Mouse (Mus musculus): ENCODE measurements at regions not wholly inside any gene's neighbourhood (a gene's known extent, or its start where the extent isn't known, plus 50 kb on each side); places are given as distances from the start of the nearest gene placed in this dataset.
"Not testable (repeated sequence)": the region's sequence is repeated elsewhere in the genome, so short reads cannot be mapped to it uniquely, and the experiment has no call there.

DNA sequence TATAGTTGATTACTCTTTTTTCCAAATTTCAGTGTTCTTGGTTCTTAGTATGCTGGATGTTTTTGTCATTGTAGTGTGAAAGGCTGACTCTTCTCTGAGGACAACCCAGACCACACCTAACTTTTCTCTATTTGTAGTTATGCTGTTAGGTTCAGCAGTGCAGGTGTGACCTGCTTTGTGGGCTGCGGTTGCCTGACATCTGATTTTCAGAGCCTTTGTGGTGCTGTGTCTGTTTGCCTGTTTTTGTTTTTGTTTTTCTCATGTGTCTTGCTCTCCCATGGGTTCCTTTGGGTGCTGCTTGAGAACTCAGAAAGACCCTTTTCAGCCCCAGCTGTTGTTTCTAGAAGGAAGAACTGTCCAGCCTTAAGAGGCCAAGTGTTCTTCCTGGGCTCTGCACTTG is 52.0 kb upstream of the Trpm1 start:
- no peaks in the 10 kb centered on the region for H3K9me3 ChIP-seq (ENCODE audit: control insufficient read depth, low read length)
- H3K4me2 ChIP-seq (ENCODE audit: low read length): no peak overlapping the region
- H3K27me3 ChIP-seq (replicated peaks; ENCODE audit: control insufficient read depth, insufficient read depth, low read length): no peaks in the 10 kb centered on the region
- H3K4me3 ChIP-seq (replicated peaks; ENCODE audit: low read length): no peak overlapping the region
- no peak overlapping the region for H3K27ac ChIP-seq (ENCODE audit: low read length)
- no peaks in the 10 kb centered on the region for H3K4me1 ChIP-seq (replicated peaks; ENCODE audit: control insufficient read depth, insufficient read depth, low read length)
- WGBS: 89% methylated on average over 1 of the region's 1 CpGs
- no peak overlapping the region for H3K9ac ChIP-seq (replicated peaks; ENCODE audit: low read depth, low read length)
- no peaks in the 10 kb centered on the region for H3K36me3 ChIP-seq (ENCODE audit: control insufficient read depth, insufficient read depth)
- ATAC-seq: no peak

DNA sequence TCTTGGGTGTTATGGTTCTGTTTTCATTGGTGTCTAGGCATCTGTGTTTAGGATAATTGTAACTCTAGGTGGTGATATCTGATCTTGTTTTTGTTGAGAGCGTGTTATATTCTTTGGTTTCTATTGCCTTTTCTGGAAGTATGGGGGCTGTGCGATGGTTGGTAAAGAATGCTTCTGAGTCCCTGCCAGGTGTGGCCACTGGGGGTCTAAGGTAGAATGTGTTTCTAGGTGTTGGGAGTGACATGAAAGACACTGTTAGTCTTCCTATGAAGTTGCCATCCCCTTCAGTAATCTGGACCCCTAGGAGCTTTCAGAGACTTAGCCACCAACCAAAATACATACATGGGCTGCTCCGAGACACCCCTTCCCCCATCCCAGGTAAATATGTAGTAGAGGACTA is 54.0 kb upstream of the Trpm1 start:
- Histone ChIP-seq H3K9me3 (ENCODE audit: control insufficient read depth, low read length) (no peaks in the 10 kb centered on the region), H3K4me2 (ENCODE audit: low read length) (no peak overlapping the region), H3K27me3 (replicated peaks; ENCODE audit: control insufficient read depth, insufficient read depth, low read length) (no peaks in the 10 kb centered on the region), H3K9ac (replicated peaks; ENCODE audit: low read depth, low read length) (no peak overlapping the region), H3K4me3 (replicated peaks; ENCODE audit: low read length) (no peak overlapping the region), H3K4me1 (replicated peaks; ENCODE audit: control insufficient read depth, insufficient read depth, low read length) (no peaks in the 10 kb centered on the region), H3K36me3 (ENCODE audit: control insufficient read depth, insufficient read depth) (no peaks in the 10 kb centered on the region), H3K27ac (ENCODE audit: low read length) (no peak overlapping the region)
- WGBS: 97% methylated on average over 3 of the region's 3 CpGs
- no peak for ATAC-seq

DNA sequence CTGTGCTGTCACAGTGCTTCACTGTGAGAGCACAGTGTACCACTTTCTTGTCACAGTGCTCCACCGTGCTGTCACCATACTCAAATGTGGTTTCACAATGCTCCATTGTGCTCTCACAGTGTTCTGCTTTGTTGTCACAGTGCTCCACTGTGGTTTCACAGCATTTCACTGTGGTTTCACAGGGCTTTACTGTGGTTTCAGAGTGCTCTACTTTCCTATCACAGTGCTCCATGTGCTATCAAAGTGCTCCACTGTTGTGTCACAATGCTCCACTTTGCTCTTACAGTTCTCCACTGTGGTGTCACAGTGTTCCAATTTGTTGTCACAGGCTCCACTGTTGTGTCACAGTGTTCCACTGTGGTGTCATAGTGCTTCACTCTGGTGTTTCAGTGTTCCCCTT is 63.6 kb upstream of the Trpm1 start:
- H3K4me1 ChIP-seq (replicated peaks; ENCODE audit: control insufficient read depth, insufficient read depth, low read length): no peaks in the 10 kb centered on the region

DNA sequence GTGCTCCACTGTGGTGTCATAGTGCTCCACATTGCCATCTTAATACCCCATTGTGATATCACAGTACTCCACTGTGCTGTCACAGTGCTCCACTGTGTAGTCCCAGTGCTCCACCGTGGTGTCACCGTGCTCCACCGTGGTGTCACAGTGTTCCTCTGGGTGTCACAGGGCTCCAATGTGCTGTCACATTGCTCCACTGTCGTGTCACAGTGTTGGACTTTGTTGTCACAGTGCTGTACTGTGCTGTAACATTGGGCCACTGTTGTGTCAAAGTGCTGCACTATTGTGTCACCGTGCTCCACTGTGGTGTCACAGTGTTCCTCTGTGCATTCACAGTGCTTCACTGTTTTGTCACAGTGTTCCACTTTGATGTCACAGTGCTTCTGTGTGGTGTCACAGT is 64.6 kb upstream of the Trpm1 start:
- 87% methylated on average over 5 of the region's 5 CpGs for WGBS
- Histone ChIP-seq H3K4me2 (ENCODE audit: low read length) (no peak overlapping the region), H3K9me3 (ENCODE audit: control insufficient read depth, low read length) (no peaks in the 10 kb centered on the region), H3K36me3 (ENCODE audit: control insufficient read depth, insufficient read depth) (no peaks in the 10 kb centered on the region), H3K27me3 (replicated peaks; ENCODE audit: control insufficient read depth, insufficient read depth, low read length) (no peaks in the 10 kb centered on the region), H3K27ac (ENCODE audit: low read length) (no peak overlapping the region), H3K4me1 (replicated peaks; ENCODE audit: control insufficient read depth, insufficient read depth, low read length) (no peaks in the 10 kb centered on the region), H3K9ac (replicated peaks; ENCODE audit: low read depth, low read length) (no peak overlapping the region), H3K4me3 (replicated peaks; ENCODE audit: low read length) (no peak overlapping the region)
- ATAC-seq: no peak

More for the DNA sequence above, 63.6 kb upstream of the Trpm1 start:
- Histone ChIP-seq H3K27me3 (replicated peaks; ENCODE audit: control insufficient read depth, insufficient read depth, low read length) (no peaks in the 10 kb centered on the region), H3K4me2 (ENCODE audit: low read length) (no peak overlapping the region), H3K9ac (replicated peaks; ENCODE audit: low read depth, low read length) (no peak overlapping the region), H3K27ac (ENCODE audit: low read length) (no peak overlapping the region), H3K9me3 (ENCODE audit: control insufficient read depth, low read length) (no peaks in the 10 kb centered on the region), H3K36me3 (ENCODE audit: control insufficient read depth, insufficient read depth) (no peaks in the 10 kb centered on the region), H3K4me3 (replicated peaks; ENCODE audit: low read length) (no peak overlapping the region)
- no peak for ATAC-seq
- 72% methylated on average over 1 of the region's 1 CpGs for WGBS

DNA sequence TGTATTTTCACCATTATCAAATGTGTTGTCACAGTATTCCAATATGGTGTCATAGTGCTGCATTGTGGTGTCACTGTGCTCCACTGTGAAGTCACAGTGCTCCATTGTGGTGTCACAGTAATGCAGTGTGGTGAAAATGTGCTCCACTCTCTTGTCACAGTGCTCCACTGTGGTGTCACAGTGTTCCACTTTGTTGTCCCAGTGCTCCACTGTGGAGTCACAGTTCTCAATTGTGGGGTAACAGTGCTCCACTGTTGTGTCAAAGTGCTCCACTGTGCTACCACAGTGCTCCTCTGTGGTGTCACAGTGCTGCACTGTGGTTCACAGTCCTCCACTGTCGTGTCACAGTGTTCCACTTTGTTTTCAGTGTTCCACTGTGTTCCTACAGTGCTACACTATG is 69.7 kb upstream of the Trpm1 start:
- H3K9me3 ChIP-seq (ENCODE audit: control insufficient read depth, low read length); H3K9ac ChIP-seq (replicated peaks; ENCODE audit: low read depth, low read length); H3K4me1 ChIP-seq (replicated peaks; ENCODE audit: control insufficient read depth, insufficient read depth, low read length); H3K36me3 ChIP-seq (ENCODE audit: control insufficient read depth, insufficient read depth); ATAC-seq; H3K27me3 ChIP-seq (replicated peaks; ENCODE audit: control insufficient read depth, insufficient read depth, low read length); H3K27ac ChIP-seq (ENCODE audit: low read length); H3K4me2 ChIP-seq (ENCODE audit: low read length); H3K4me3 ChIP-seq (replicated peaks; ENCODE audit: low read length): not testable (repeated sequence)
- 72% methylated on average over 1 of the region's 1 CpGs for WGBS

DNA sequence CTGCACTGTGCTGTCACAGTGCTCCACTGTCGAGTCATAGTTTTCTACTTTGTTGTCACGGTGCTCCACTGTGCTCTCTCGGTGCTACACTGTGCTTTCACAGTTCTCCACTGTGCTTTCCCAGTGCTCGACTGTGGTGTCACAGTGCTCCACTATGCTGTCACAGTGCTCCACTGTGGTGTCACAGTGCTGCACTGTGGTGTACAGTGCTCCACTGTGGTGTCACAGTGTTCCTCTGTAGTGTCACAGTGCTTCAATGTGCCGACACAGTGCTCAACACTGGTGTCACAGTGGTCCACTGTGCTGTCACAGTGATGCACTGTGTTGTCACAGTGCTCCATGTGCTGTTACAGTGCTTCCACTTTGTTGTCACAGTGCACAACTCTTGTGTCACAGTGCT is 71.0 kb upstream of the Trpm1 start:
- no peaks in the 10 kb centered on the region for H3K36me3 ChIP-seq (ENCODE audit: control insufficient read depth, insufficient read depth)
- no peak overlapping the region for H3K27ac ChIP-seq (ENCODE audit: low read length)
- H3K9me3 ChIP-seq (ENCODE audit: control insufficient read depth, low read length): no peaks in the 10 kb centered on the region
- no peaks in the 10 kb centered on the region for H3K27me3 ChIP-seq (replicated peaks; ENCODE audit: control insufficient read depth, insufficient read depth, low read length)
- no peak overlapping the region for H3K4me2 ChIP-seq (ENCODE audit: low read length)
- no peak overlapping the region for H3K4me3 ChIP-seq (replicated peaks; ENCODE audit: low read length)
- no peaks in the 10 kb centered on the region for H3K4me1 ChIP-seq (replicated peaks; ENCODE audit: control insufficient read depth, insufficient read depth, low read length)
- 92% methylated on average over 5 of the region's 5 CpGs for WGBS
- no peak for ATAC-seq
- no peak overlapping the region for H3K9ac ChIP-seq (replicated peaks; ENCODE audit: low read depth, low read length)

DNA sequence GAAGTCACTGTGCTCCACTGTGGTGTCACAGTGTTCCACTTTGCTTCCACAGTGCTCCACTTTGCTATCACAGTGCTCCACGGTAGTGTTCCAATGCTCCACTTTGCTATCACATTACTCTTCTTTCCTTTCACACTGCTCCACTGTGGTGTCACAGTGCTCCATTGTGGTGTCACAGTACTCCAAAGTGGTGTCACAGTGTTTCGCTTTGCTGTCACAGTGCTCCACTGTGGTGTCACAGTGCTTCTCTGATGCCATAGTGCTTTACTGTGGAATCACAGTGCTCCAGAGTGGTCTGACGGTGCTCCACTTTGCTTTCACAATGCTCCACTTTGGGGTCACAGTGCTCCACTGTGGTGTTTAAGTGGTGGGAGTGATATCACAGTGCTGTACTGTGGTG is 71.4 kb upstream of the Trpm1 start:
- no peaks in the 10 kb centered on the region for H3K36me3 ChIP-seq (ENCODE audit: control insufficient read depth, insufficient read depth)
- no peak overlapping the region for H3K4me3 ChIP-seq (replicated peaks; ENCODE audit: low read length)
- no peaks in the 10 kb centered on the region for H3K9me3 ChIP-seq (ENCODE audit: control insufficient read depth, low read length)
- no peak overlapping the region for H3K27ac ChIP-seq (ENCODE audit: low read length)
- no peaks in the 10 kb centered on the region for H3K27me3 ChIP-seq (replicated peaks; ENCODE audit: control insufficient read depth, insufficient read depth, low read length)
- ATAC-seq: no peak
- H3K9ac ChIP-seq (replicated peaks; ENCODE audit: low read depth, low read length): no peak overlapping the region
- 92% methylated on average over 3 of the region's 3 CpGs for WGBS
- H3K4me2 ChIP-seq (ENCODE audit: low read length): no peak overlapping the region
- no peaks in the 10 kb centered on the region for H3K4me1 ChIP-seq (replicated peaks; ENCODE audit: control insufficient read depth, insufficient read depth, low read length)

DNA sequence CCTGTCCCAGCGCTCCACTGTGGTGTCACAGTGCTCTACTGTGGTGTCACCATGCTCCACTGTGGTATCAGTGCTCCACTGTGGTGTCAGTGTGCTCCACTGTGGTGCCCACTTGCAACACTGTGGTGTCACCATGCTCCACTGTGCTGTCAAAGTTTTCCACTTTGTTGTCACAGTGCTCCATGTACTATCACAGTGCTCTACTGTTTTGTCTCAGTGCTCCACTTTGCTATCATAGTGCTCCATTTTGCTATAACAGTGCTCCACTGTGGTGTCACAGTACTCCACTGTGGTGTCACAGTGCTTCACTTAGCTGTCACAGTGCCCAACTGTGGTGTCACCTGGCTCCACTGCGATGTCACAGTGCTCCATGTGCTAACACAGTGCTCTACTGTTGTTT is 72.0 kb upstream of the Trpm1 start:
- Histone ChIP-seq H3K27ac (ENCODE audit: low read length) (no peak overlapping the region), H3K4me1 (replicated peaks; ENCODE audit: control insufficient read depth, insufficient read depth, low read length) (no peaks in the 10 kb centered on the region), H3K4me2 (ENCODE audit: low read length) (no peak overlapping the region), H3K9ac (replicated peaks; ENCODE audit: low read depth, low read length) (no peak overlapping the region), H3K4me3 (replicated peaks; ENCODE audit: low read length) (no peak overlapping the region), H3K36me3 (ENCODE audit: control insufficient read depth, insufficient read depth) (no peaks in the 10 kb centered on the region), H3K9me3 (ENCODE audit: control insufficient read depth, low read length) (no peaks in the 10 kb centered on the region), H3K27me3 (replicated peaks; ENCODE audit: control insufficient read depth, insufficient read depth, low read length) (no peaks in the 10 kb centered on the region)
- ATAC-seq: no peak
- 65% methylated on average over 2 of the region's 2 CpGs for WGBS

DNA sequence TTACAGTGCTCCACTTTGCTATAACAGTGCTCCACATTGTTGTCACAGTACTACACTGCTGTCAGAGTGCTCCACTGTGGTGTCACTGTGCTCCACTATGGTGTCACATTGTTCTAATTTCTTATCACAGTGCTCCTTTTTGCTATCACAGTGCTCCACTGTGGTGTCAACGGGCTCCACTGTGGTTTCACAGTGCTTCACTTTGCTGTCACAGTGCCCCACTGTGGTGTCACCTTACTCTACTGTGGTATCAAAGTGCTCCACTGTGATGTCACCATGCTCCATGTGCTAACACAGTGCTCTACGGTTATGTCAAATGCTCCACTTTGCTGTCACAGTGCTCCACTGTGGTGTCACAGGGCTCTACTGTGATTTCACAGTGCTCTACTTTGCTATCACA is 72.6 kb upstream of the Trpm1 start:
- Histone ChIP-seq H3K9ac (replicated peaks; ENCODE audit: low read depth, low read length) (no peak overlapping the region), H3K9me3 (ENCODE audit: control insufficient read depth, low read length) (no peaks in the 10 kb centered on the region), H3K36me3 (ENCODE audit: control insufficient read depth, insufficient read depth) (no peaks in the 10 kb centered on the region), H3K4me3 (replicated peaks; ENCODE audit: low read length) (no peak overlapping the region), H3K27me3 (replicated peaks; ENCODE audit: control insufficient read depth, insufficient read depth, low read length) (no peaks in the 10 kb centered on the region), H3K27ac (ENCODE audit: low read length) (no peak overlapping the region), H3K4me2 (ENCODE audit: low read length) (no peak overlapping the region), H3K4me1 (replicated peaks; ENCODE audit: control insufficient read depth, insufficient read depth, low read length) (no peaks in the 10 kb centered on the region)
- ATAC-seq: no peak
- WGBS: 88% methylated on average over 2 of the region's 2 CpGs

DNA sequence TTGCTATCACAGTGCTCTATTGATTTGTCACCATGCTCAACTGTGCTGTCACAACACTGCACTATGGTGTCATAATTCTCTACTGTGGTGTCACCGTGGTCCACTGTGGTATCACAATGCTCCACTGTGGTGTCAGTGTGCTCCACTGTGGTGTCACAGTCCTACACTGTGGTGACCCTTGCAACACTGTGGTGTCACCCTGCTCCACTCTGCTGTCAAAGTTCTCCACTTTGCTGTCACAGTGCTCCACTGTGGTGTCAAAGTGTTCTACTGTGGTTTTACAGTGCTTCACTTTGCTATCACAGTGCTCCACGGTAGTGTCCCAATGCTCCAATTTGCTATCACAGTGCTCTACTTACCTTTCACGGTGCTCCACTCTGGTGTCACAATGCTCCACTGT is 74.3 kb upstream of the Trpm1 start:
- no peak for ATAC-seq
- no peak overlapping the region for H3K4me3 ChIP-seq (replicated peaks; ENCODE audit: low read length)
- H3K4me2 ChIP-seq (ENCODE audit: low read length): no peak overlapping the region

More for the DNA sequence above, 74.3 kb upstream of the Trpm1 start:
- Histone ChIP-seq H3K36me3 (ENCODE audit: control insufficient read depth, insufficient read depth) (no peaks in the 10 kb centered on the region), H3K27me3 (replicated peaks; ENCODE audit: control insufficient read depth, insufficient read depth, low read length) (no peaks in the 10 kb centered on the region), H3K27ac (ENCODE audit: low read length) (no peak overlapping the region), H3K9ac (replicated peaks; ENCODE audit: low read depth, low read length) (no peak overlapping the region), H3K9me3 (ENCODE audit: control insufficient read depth, low read length) (no peaks in the 10 kb centered on the region), H3K4me1 (replicated peaks; ENCODE audit: control insufficient read depth, insufficient read depth, low read length) (no peaks in the 10 kb centered on the region)
- WGBS: 84% methylated on average over 3 of the region's 3 CpGs

Data from forebrain, embryonic 16.5 days (tissue).